Mouse (Mus musculus): ENCODE measurements around the gene Olfr105-ps.

Gene Olfr105-ps

GRCm38 (mm10) chr17:37378733-37379132 lies at the start of gene Olfr105-ps:
TSS of gene Olfr105-ps (plus strand) at chr17:37379033.
- no peaks in the 10 kb centered on the region for H3K36me3 ChIP-seq (ENCODE audit: control insufficient read depth, insufficient read depth, low read length, poor library complexity, severe bottlenecking)
- DNase-seq (ENCODE audit: low read depth, low spot score), result no peak
- no peaks in the 10 kb centered on the region for H3K27me3 ChIP-seq (ENCODE audit: control insufficient read depth, insufficient read depth, low read length, poor library complexity, severe bottlenecking)

- no peak for DNase-seq (ENCODE audit: low read depth, low spot score)
- Histone ChIP-seq H3K36me3 (ENCODE audit: control insufficient read depth, insufficient read depth, low read length, poor library complexity, severe bottlenecking) (no peaks in the 10 kb centered on the region), H3K27me3 (ENCODE audit: control insufficient read depth, insufficient read depth, low read length, poor library complexity, severe bottlenecking) (no peaks in the 10 kb centered on the region)
Observed at GRCm38 (mm10) chr17:37339598-37339997, 39.2 kb upstream of the Olfr105-ps start, which contains the start of gene Olfr103. TSS of gene Olfr103 (minus strand) at chr17:37339698.

GRCm38 (mm10) chr17:37359282-37359681 lies 19.6 kb upstream of the Olfr105-ps start, which contains the start of gene Olfr104-ps:
TSS of gene Olfr104-ps (plus strand) at chr17:37359582.
- DNase-seq (ENCODE audit: low read depth, low spot score), result no peak
- no peaks in the 10 kb centered on the region for H3K27me3 ChIP-seq (ENCODE audit: control insufficient read depth, insufficient read depth, low read length, poor library complexity, severe bottlenecking)
- no peaks in the 10 kb centered on the region for H3K36me3 ChIP-seq (ENCODE audit: control insufficient read depth, insufficient read depth, low read length, poor library complexity, severe bottlenecking)

GRCm38 (mm10) chr17:37390093-37390492 lies 11.3 kb downstream of the Olfr105-ps start, which contains the start of gene Olfr106-ps:
TSS of gene Olfr106-ps (plus strand) at chr17:37390393.
- Histone ChIP-seq H3K36me3 (ENCODE audit: control insufficient read depth, insufficient read depth, low read length, poor library complexity, severe bottlenecking) (no peaks in the 10 kb centered on the region), H3K27me3 (ENCODE audit: control insufficient read depth, insufficient read depth, low read length, poor library complexity, severe bottlenecking) (no peaks in the 10 kb centered on the region)
- DNase-seq (ENCODE audit: low read depth, low spot score), result no peak

GRCm38 (mm10) chr17:37398926-37399325 lies 20.1 kb downstream of the Olfr105-ps start, which contains the start of gene Olfr107:
TSS of gene Olfr107 (plus strand) at chr17:37399226.
- no peak for DNase-seq (ENCODE audit: low read depth, low spot score)
- no peaks in the 10 kb centered on the region for H3K36me3 ChIP-seq (ENCODE audit: control insufficient read depth, insufficient read depth, low read length, poor library complexity, severe bottlenecking)
- no peaks in the 10 kb centered on the region for H3K27me3 ChIP-seq (ENCODE audit: control insufficient read depth, insufficient read depth, low read length, poor library complexity, severe bottlenecking)

GRCm38 (mm10) chr17:37413380-37413779 lies 34.5 kb downstream of the Olfr105-ps start:
- no peak for DNase-seq (ENCODE audit: low read depth, low spot score)
- no peaks in the 10 kb centered on the region for H3K27me3 ChIP-seq (ENCODE audit: control insufficient read depth, insufficient read depth, low read length, poor library complexity, severe bottlenecking)
- H3K36me3 ChIP-seq (ENCODE audit: control insufficient read depth, insufficient read depth, low read length, poor library complexity, severe bottlenecking), result no peaks in the 10 kb centered on the region
